Mouse (Mus musculus) layer of hippocampus, adult 8-10 months (tissue): ENCODE results near the gene Hoxa4. TPM values are rescaled to one million over a fixed set of nuclear protein-coding genes. Genes with fewer than 3 reads are reported as not detected.

Experiments used
- DNase-seq, 2 experiments: peaks; one replicate each; pipeline ENCODE4 v3.0.0; 2022; ENCODE audit warnings: low spot score in 2 of 2
- total RNA-seq, 4 experiments: library from RNA; stranded (reverse); gene quantifications; 2 replicates each; pipeline ENCODE4 v1.2.4; 2022

The Hoxa4 gene
- total RNA-seq, 4 experiments from 2014 or later, result not detected

DNA sequence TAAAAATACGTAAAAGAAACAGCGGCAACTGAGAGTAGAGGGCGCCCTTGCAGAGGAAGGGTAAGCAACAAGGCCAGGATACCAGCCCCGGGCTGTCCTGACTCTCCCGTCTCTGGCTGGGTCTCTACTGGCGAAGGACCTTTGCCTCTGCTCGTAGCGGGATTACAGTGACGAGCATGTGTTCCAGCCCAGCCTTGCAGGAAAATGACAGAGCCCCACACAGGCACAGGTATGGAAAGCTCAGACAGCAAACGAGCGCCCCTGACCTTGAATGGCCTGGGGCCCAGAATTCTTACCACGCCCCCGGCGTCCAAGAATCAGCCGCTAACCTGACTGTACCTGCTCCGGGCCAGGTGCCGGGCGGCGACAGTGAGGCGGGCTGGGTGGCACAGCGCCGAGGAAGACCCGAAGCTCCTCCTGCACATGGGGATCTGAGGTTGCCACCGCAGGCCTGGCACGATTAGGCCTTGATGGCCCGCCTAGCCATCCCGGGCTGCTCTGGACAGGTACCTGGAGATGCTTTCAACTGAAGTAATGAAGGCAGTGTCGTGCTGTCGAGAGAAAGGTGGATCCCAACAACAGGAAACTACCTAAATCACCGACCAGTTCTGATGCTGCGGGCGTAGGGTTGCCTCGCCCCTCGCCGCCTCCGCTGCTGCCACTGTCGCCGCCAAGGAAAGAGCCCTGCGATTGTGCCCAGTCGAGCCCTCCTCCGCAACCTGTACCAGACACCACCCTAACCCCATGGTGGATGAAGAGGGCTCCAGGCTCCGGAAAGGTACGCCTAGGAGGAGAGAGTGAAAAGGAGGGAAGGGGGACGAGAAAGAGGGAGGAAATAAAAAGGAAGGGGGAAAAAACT lies 38.2 kb upstream of the Hoxa4 start:
- DNase-seq, result no peak

- DNase-seq, result no peak
Measured at GRCm38 (mm10) chr6:52228475-52229465, 37.2 kb upstream of the Hoxa4 start.

DNA sequence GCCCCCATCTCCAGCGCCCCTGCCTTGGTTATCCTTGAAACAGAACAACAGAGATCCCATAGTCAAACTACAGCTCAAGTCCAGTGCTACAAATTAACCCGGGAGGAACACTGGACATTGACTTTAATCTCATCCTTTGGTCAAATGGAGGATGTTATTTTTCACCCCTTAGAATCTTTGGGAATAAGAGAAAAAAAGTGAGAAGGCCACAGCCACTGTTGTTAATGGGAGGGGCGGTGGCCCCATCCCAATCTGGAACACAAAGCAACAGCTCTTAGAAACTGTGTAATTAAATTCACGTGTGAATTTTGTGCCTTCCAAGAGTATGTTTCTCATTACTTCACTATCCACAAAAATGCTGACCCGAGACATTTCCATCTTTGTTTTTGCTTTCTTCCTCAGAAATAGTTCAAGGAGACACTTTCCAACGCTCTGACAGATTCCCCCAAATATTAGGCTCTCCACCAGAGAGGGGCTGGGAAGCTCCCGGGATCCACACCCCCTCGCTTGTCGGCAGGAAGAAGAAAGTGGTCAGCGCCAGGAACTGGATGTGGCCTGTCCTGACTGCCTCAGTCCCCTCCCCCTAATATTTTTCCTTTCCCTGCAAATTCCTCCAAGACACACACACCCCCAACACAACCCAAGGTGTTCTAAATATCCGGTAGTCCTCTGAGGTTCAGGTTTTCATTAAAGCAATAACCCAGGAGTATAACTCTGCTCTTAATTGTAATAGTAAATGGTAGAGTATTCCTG lies 36.1 kb upstream of the Hoxa4 start:
- no peak for DNase-seq

DNA sequence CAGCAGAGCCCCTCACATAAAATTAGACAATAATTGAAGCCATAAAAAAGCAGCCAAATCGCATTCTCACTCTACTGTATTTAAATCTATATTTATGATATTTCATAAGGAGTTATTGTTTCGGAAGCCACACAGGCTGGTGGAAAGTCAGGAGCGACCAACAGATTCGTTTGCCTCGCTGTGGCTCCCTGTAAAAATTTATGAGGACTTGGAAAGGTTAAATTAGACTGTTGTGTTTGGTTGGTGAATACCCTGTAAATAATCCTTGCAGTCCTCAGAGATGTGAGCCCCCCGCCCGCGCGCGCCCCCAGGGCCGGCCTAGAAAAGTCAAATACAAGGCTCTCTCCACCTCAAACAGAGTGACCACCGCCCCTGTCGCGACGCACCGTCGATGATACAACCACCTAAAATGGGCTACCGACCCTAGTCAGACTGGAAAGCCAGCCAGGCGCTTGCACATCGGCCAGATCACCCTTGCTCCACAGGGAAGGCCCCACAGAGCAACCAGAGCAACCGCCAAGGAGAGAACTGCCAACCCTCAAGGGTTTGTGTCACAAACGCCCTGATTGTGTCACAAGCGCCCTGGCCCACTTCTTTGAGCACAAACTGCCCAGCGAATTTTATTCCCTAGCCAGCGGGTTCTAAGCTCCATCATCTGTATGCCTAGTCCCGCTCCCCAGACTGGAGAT lies 35.2 kb upstream of the Hoxa4 start:
- no peak for DNase-seq

- no peak for DNase-seq
Measured at GRCm38 (mm10) chr6:52225612-52226568, 34.3 kb upstream of the Hoxa4 start.

GRCm38 (mm10) chr6:52224895-52225611 lies 33.5 kb upstream of the Hoxa4 start:
- no peak for DNase-seq

DNA sequence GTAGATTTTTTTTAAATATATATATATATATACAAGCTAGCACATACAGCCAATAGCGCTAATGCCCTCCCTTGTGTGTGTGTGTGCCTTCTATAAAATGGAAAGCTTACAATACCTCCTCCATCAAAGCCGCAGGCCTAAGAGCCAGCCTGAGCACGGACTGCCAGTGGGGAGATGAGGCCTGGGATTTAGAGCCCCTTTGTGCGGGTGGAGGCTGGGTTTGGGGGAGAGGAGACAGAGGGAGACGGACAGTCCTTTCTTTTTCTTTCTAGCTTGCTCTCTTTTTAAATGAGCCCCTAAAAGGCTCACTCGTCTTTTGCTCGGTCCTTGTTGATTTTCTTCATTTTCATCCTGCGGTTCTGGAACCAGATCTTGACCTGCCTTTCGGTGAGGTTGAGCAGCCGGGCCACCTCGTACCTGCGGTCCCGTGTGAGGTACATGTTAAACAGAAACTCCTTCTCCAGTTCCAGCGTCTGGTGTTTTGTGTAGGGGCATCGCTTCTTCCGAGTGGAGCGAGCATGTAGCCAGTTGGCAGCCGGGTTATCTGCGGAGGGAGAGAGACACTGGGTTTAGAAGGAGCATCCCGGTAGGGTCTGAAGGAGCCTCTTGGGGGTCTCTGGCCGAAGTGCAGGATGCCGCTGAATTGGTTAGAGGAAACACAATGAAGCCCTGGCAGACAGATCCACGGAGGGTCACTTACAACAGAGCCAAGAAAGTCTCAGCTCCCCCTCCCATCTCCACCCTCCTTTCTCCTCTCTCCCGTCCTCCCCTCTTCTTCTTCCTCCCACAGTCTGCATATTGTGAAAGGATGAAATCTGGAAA lies 32.6 kb upstream of the Hoxa4 start:
- no peak for DNase-seq

DNA sequence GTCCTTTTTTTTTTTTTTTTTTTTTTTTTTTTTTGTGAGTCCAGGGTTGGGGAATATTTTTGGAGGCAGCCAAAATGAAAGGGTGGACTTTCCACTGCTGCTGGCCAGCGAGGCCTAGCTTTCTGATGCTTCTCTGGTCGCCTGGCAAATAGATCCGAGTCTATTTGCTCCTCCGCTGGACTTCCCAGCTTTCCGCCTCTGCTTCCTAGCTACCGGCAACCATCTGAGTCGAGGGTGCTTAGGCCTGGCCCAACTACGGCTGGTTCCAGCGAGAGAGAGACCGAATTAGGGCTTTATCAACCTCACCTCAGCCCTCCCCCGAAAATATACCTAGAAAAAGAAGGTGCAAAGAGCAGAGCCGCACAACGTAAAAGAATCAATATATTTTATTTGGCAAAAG lies 31.2 kb upstream of the Hoxa4 start:
- no peak for DNase-seq

DNA sequence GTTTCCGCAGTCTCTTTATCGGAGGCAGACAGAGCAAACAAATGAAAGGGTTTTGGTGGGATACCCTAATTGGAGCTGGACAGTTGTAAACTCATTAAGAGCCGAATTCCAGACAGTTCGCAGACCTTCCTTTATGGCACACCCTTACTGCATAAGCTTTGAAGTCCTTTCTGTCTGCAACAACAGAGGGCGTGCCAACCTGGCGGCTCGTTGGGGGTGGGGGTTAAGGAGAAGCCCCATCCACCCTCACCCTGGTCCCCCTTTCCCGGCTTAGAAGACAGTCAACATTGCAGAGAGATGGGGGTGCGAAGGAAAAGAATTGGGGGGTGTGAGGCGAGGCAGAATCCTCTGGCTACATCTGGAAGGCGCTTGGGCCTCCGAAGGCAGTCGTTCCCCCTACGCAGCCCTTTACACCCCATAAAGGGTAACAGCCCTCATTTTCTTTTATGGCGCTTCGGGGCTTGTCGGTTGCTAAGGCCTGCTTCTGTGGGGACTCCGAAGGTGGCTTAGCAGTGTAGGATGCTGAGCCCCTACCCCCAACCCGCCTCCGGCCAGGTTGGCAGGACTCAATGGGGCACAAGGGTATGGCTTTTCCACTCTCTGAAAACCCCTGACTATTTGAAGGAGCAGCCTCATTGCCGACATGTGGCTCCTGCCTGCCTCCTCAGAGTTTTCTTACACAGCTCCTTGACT lies 30.6 kb upstream of the Hoxa4 start:
- DNase-seq, result no peak

GRCm38 (mm10) chr6:52221337-52221992 lies 29.9 kb upstream of the Hoxa4 start, which contains the start of gene Hoxa7:
TSS of gene Hoxa7 (minus strand) at chr6:52221854.
- peak; percentile 64 to 87 for DNase-seq

DNA sequence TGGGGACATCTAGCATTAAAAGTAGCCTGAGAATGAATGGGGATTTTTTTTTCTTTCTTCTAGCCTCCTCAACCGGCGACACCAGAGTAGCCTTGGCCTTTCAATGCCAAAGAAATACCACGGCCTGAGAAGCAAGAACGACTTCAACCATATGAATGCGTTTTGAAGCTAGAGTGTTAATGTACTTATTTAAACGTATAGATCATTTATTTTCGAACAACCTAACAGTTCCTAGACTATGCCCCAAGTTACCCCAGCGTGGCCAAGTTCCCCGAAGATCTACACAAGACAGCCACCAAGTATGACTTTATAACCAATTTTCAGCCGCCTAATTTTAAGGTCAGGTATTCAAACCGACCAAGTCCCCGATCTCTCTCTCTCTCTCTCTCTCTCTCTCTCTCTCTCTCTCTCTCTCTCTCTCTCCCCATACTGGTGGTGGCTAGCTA lies 29.3 kb upstream of the Hoxa4 start:
- DNase-seq, result no peak

- no peak for DNase-seq
Measured at GRCm38 (mm10) chr6:52220003-52220864, 28.7 kb upstream of the Hoxa4 start.

DNA sequence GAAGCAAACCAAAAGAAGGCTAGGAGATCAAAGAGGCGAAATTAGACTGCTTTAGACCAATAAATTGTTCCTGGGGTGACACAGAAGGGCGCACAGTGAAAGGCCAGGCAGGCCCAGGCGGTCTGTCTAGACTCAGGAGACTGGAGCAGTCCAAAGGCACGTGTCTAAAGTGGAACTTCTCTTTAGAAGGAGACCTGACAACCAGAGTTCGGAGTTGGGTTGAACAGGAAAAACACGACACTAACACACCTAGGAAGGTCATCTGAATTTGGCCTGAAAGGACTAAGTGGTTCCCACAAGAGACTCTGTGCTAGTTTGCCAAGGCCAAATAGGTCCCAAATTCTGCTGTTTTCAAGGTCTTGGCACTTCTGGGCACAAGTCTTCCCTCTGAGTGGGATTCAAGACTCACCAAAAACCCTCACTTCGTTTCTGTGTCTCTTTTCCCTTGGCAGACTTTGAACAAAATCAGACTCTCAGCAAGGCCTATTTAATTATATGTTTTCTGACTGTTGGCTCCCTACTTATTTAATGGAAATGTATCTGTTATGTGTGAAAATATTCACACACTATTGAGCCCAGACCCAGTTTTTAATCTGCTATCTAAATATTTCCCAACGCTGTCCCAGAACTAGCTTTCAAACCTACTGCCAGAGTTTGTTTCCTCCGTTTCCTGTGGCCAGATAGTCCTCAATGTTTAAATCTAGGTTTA lies 27.8 kb upstream of the Hoxa4 start:
- no peak for DNase-seq

- no peak for DNase-seq
Measured at GRCm38 (mm10) chr6:52218643-52219215, 27.2 kb upstream of the Hoxa4 start.
